18 mouse cellular contexts compared by ENCODE assay signal in the genomic region with DNA sequence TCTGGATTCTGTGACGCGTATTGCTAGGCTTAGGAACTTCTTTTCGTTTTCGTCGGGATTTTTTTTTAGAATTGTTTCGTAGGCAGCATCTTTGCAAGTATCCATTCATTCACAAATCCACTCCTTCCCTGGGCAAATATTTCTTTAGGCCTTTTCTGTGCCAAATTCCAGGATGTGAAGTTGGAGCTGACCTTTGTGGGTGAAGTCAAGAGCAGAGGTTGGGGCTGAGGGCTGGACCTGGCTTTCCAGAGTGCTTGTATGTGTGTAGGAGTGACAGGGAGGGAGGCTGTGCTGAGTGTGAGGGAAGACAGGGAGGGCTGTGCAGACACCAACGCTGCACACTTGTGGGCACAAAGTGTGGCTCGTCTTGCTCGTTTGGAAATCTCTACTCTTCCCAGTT. TPM values are rescaled to one million over a fixed set of nuclear protein-coding genes. Genes with fewer than 3 reads are reported as not detected.
DNase-seq lines count a peak whose midpoint lies in the region; ATAC-seq and TF ChIP-seq lines count a peak whose summit lies in the region.
"Had no signal": no experiment of that assay in that cellular context is flagged by ENCODE, and none has a peak within 500 bp of the region (broad histone marks: within the 10 kb centered on the region; RNA-seq: fewer than 3 reads in every experiment).

No protein-coding gene starts in this region.

- peak; percentile 4 for DNase-seq in liver, adult 2 months (ENCODE audit: extremely low read depth, low read depth, low spot score)
- DNase-seq in liver (no peak), R1 (ENCODE audit: low read depth, low spot score) (peak; percentile 61)
- peak; percentile 44 for DNase-seq in lung, postnatal 0 days (ENCODE audit: low spot score)
- DNase-seq in spleen, postnatal 10 days (ENCODE audit: low spot score in 2 of 2) = no peak
- no peak for DNase-seq in spleen, postnatal 36 days (ENCODE audit: low spot score in 2 of 2)
- DNase-seq: adrenal gland, postnatal 36 days; gastrocnemius, postnatal 10 days; heart, postnatal 36 days; kidney, postnatal 10 days; layer of hippocampus, adult 9-11 months had no signal

- H3K27ac ChIP-seq in liver, adult 2 months (replicated peaks; ENCODE audit: insufficient read depth, low read depth, low read length) = no peak overlapping the region
- H3K27ac ChIP-seq in ES-Bruce4 (ENCODE audit: insufficient read depth, low read length) = peak overlapping the region; percentile 63
- H3K27ac ChIP-seq in lung, postnatal 0 days (ENCODE audit: low read length) = no peak overlapping the region
- H3K27ac ChIP-seq: embryonic facial prominence, embryonic 13.5 days had no signal

- H3K9me3 ChIP-seq in ES-Bruce4 (replicated peaks; ENCODE audit: control insufficient read depth, insufficient read depth, low read length, poor library complexity, severe bottlenecking) = no peaks in the 10 kb centered on the region
- H3K9me3 ChIP-seq in lung, postnatal 0 days (ENCODE audit: low read length) = no peaks in the 10 kb centered on the region
- H3K9me3 ChIP-seq: embryonic facial prominence, embryonic 13.5 days; megakaryocyte, embryonic 14.5 days had no signal

- TF ChIP-seq POLR2A in liver, adult 2 months (IDR thresholded peaks at IDR 0.05; ENCODE audit: extremely low read depth, insufficient read depth, low read length) = no peak
- no peak for TF ChIP-seq POLR2A in ES-Bruce4 (IDR thresholded peaks at IDR 0.05; ENCODE audit: insufficient read depth, low read length)

- 36% methylated on average over 9 of the region's 9 CpGs for WGBS in liver, adult 2 months
- 51% methylated on average over 9 of the region's 9 CpGs for WGBS in lung, postnatal 0 days

- TF ChIP-seq EP300 in ES-Bruce4 (IDR thresholded peaks at IDR 0.05; ENCODE audit: insufficient read depth, low read depth, low read length) = no peak
- no peak for TF ChIP-seq EP300 in lung, postnatal 0 days (IDR thresholded peaks at IDR 0.05)

- no peak overlapping the region for H3K4me3 ChIP-seq in liver, adult 2 months (ENCODE audit: insufficient read depth, low read depth, low read length)
- H3K4me3 ChIP-seq in ES-Bruce4 (ENCODE audit: low read depth, low read length) = peak overlapping the region; percentile 100
- H3K4me3 ChIP-seq in lung, postnatal 0 days (ENCODE audit: low read depth, low read length) = no peak overlapping the region

- peaks cover 3% of the 10 kb centered on the region; the same call in 1 of the 2 replicates for H3K27me3 ChIP-seq in liver, adult 2 months (ENCODE audit: control insufficient read depth, insufficient read depth, low read length)
- H3K27me3 ChIP-seq in ES-Bruce4 (ENCODE audit: control insufficient read depth, insufficient read depth, low read length, poor library complexity, severe bottlenecking) = no peaks in the 10 kb centered on the region
- no peaks in the 10 kb centered on the region for H3K27me3 ChIP-seq in lung, postnatal 0 days (replicated peaks; ENCODE audit: insufficient read depth, low read length)
- H3K27me3 ChIP-seq: embryonic facial prominence, embryonic 13.5 days; megakaryocyte, embryonic 14.5 days had no signal

- no peaks in the 10 kb centered on the region for H3K36me3 ChIP-seq in liver, adult 2 months (ENCODE audit: control insufficient read depth, insufficient read depth, low read length)
- H3K36me3 ChIP-seq in ES-Bruce4 (ENCODE audit: control insufficient read depth, insufficient read depth, low read length, poor library complexity, severe bottlenecking) = peaks cover 33% of the 10 kb centered on the region
- no peaks in the 10 kb centered on the region for H3K36me3 ChIP-seq in lung, postnatal 0 days (ENCODE audit: insufficient read depth, low read length)
- H3K36me3 ChIP-seq: embryonic facial prominence, embryonic 13.5 days had no signal

- TF ChIP-seq CTCF in liver, adult 2 months (IDR thresholded peaks at IDR 0.05; ENCODE audit: low read depth, low read length) = no peak
- no peak for TF ChIP-seq CTCF in ES-Bruce4 (IDR thresholded peaks at IDR 0.05; ENCODE audit: low read depth, low read length)
- no peak for TF ChIP-seq CTCF in lung, postnatal 0 days (IDR thresholded peaks at IDR 0.05)

- H3K4me2 ChIP-seq in lung, postnatal 0 days (replicated peaks; ENCODE audit: low read depth, low read length) = no peak overlapping the region; the same call in 1 of the 2 replicates

- H3K79me2 ChIP-seq in liver, adult 2 months (ENCODE audit: control insufficient read depth, insufficient read depth, low read length) = no peaks in the 10 kb centered on the region

- no peak overlapping the region for H3K9ac ChIP-seq in liver, adult 2 months (ENCODE audit: low read depth, low read length)
- H3K9ac ChIP-seq in ES-Bruce4 (ENCODE audit: low read depth, poor library complexity, severe bottlenecking) = peak overlapping the region; percentile 96
- no peak overlapping the region for H3K9ac ChIP-seq in lung, postnatal 0 days (replicated peaks; ENCODE audit: low read depth)
- H3K9ac ChIP-seq: embryonic facial prominence, embryonic 13.5 days had no signal

- no peaks in the 10 kb centered on the region for H3K4me1 ChIP-seq in liver, adult 2 months (ENCODE audit: control insufficient read depth, insufficient read depth, low read length)
- H3K4me1 ChIP-seq in ES-Bruce4 (ENCODE audit: control insufficient read depth, insufficient read depth, low read length) = no peaks in the 10 kb centered on the region
- peaks cover 13% of the 10 kb centered on the region for H3K4me1 ChIP-seq in lung, postnatal 0 days (ENCODE audit: insufficient read depth, low read depth, low read length)

- no peak for ATAC-seq in lung, postnatal 0 days
- ATAC-seq: inflammation-experienced regulatory T-cells, adult 6 months had no signal

RNA-seq across cellular contexts. Expression of a gene that starts 2.1 kb away (rescaled TPM):
- total RNA-seq in liver, adult 2 months (2014; rRNA removed) = 0.09 and 0.54 TPM in 2 replicates
- polyA plus RNA-seq in liver, adult 2 months (2012; rRNA removed) = 0.29 and 0.31 TPM in 2 replicates
- polyA plus RNA-seq in ES-Bruce4 (2011; ENCODE audit: insufficient read depth, insufficient read length, low read depth, missing spikeins) = 471 and 519 TPM in 2 replicates
- 1.5 and 1.8 TPM in 2 replicates for polyA plus RNA-seq in lung, postnatal 0 days (2015; fragmentation: Nextera tagmentation; extraction: Ambion mirVana)

RNA-seq across cellular contexts. Expression of a gene that starts 31.1 kb away (rescaled TPM):
- total RNA-seq in liver, adult 2 months (2014; rRNA removed) = not detected in 2 replicates
- polyA plus RNA-seq in liver, adult 2 months (2012; rRNA removed) = not detected in 2 replicates
- polyA plus RNA-seq in ES-Bruce4 (2011; ENCODE audit: insufficient read depth, insufficient read length, low read depth, missing spikeins) = 34.9 and 36.3 TPM in 2 replicates
- 0.35 TPM in 2 replicates for polyA plus RNA-seq in lung, postnatal 0 days (2015; fragmentation: Nextera tagmentation; extraction: Ambion mirVana)
- total RNA-seq: adrenal gland, postnatal 36 days; gastrocnemius, postnatal 10 days; heart, postnatal 36 days; left cerebral cortex, postnatal 25 days; neutrophil, adult 5-6 weeks had no signal
- polyA plus RNA-seq: embryonic facial prominence, embryonic 13.5 days; inflammation-experienced regulatory T-cells, adult 6 months; thymus, postnatal 0 days had no signal

RNA-seq across cellular contexts. Expression of a gene that starts 39.4 kb away (rescaled TPM):
- 12.1 and 18.3 TPM in 2 replicates for total RNA-seq in liver, adult 2 months (2014; rRNA removed)
- polyA plus RNA-seq in liver, adult 2 months (2012; rRNA removed) = 18.0 and 18.8 TPM in 2 replicates
- polyA plus RNA-seq in ES-Bruce4 (2011; ENCODE audit: insufficient read depth, insufficient read length, low read depth, missing spikeins) = 62.6 and 69.4 TPM in 2 replicates
- polyA plus RNA-seq in lung, postnatal 0 days (2015; fragmentation: Nextera tagmentation; extraction: Ambion mirVana) = 32.0 and 38.2 TPM in 2 replicates

Comparison
In these comparisons a context has a peak if more than half of its experiments do, and no peak if none do; other contexts are left out.
1. DNase-seq: peak in liver, adult 2 months (single experiment), R1 (single experiment) and lung, postnatal 0 days (single experiment); none in liver (single experiment), spleen, postnatal 10 days (0 of 2) and spleen, postnatal 36 days (0 of 2).
2. RNA of a gene that starts 2.1 kb away (polyA plus RNA-seq): 471 to 519 TPM in ES-Bruce4; 1.5 to 1.8 TPM in lung, postnatal 0 days and 0.29 to 0.31 TPM in liver, adult 2 months; every median in the first group is over 100 times any median in the second.
3. RNA of a gene that starts 31.1 kb away (polyA plus RNA-seq): 34.9 to 36.3 TPM in ES-Bruce4; 0.35 TPM in lung, postnatal 0 days and not detected in liver, adult 2 months; every median in the first group is over 10 times any median in the second.